Mouse (Mus musculus) heart, embryonic 16.5 days (tissue): Measurements from ENCODE around the gene Pitpnm1. TPM values are rescaled to one million over a fixed set of nuclear protein-coding genes. Genes with fewer than 3 reads are reported as not detected.

Source experiments
- ATAC-seq: fragments of 200-750 bp; cut with Nextera tagmentation; replicated peaks from 2 replicates; pipeline ENCODE4 v1.8.0; 2017; ENCODE audit warnings: moderate number of reproducible peaks; ENCODE audit not compliant: insufficient read depth, low FRiP score; ENCODE audit errors: extremely low read depth
- H3K27ac ChIP-seq: fragments of 300-500 bp; sonication (generic); 2 replicates; pipeline ENCODE4 v1.5.1; 2014; ENCODE audit warnings: mild to moderate bottlenecking, low read length, control low read depth, moderate library complexity
- H3K27me3 ChIP-seq: fragments of 300-500 bp; sonication (generic); 2 replicates; pipeline ENCODE4 v1.6.1; 2014; ENCODE audit warnings: low read length, mixed read lengths; ENCODE audit not compliant: control insufficient read depth, insufficient read depth
- H3K36me3 ChIP-seq: fragments of 300-500 bp; sonication (generic); 2 replicates; pipeline ENCODE4 v1.6.1; 2014; ENCODE audit not compliant: control insufficient read depth, insufficient read depth
- H3K4me1 ChIP-seq: fragments of 300-500 bp; sonication (generic); 2 replicates; pipeline ENCODE4 v1.6.1; 2014; ENCODE audit warnings: low read length, mixed read lengths; ENCODE audit not compliant: control insufficient read depth, insufficient read depth
- H3K4me2 ChIP-seq: fragments of 300-500 bp; sonication (generic); 2 replicates; pipeline ENCODE4 v1.6.1; 2014; ENCODE audit warnings: low read depth, mild to moderate bottlenecking, control low read depth, low read length
- H3K4me3 ChIP-seq: fragments of 300-500 bp; sonication (generic); 2 replicates; pipeline ENCODE4 v1.5.1; 2014; ENCODE audit warnings: mild to moderate bottlenecking, control low read depth, low read length
- H3K9ac ChIP-seq: fragments of 300-500 bp; sonication (generic); 2 replicates; pipeline ENCODE4 v1.6.1; 2014; ENCODE audit warnings: low read length, control low read depth
- H3K9me3 ChIP-seq: fragments of 300-500 bp; sonication (generic); replicated peaks from 2 replicates; pipeline ENCODE4 v1.6.1; 2016; ENCODE audit warnings: low read length; ENCODE audit not compliant: control insufficient read depth
- WGBS: fragments of 180-500 bp; shearing (Covaris S2); extraction: QIAGEN DNeasy Blood & Tissue Kit; methylation state at CpG from one replicate; pipeline ENCODE4 v1.1.7; 2014; 5-methylcytosine and 5-hydroxymethylcytosine counted together
- polyA plus RNA-seq: library from polyadenylated mRNA; unstranded; fragments of >200 nt; fragmentation: Nextera tagmentation; extraction: Ambion mirVana; gene quantifications from 2 replicates; pipeline ENCODE4 v1.2.1, GENCODE M21; 2015

The Pitpnm1 gene
- polyA plus RNA-seq, 1 experiment from 2014 or later, result 29.4 TPM

DNA sequence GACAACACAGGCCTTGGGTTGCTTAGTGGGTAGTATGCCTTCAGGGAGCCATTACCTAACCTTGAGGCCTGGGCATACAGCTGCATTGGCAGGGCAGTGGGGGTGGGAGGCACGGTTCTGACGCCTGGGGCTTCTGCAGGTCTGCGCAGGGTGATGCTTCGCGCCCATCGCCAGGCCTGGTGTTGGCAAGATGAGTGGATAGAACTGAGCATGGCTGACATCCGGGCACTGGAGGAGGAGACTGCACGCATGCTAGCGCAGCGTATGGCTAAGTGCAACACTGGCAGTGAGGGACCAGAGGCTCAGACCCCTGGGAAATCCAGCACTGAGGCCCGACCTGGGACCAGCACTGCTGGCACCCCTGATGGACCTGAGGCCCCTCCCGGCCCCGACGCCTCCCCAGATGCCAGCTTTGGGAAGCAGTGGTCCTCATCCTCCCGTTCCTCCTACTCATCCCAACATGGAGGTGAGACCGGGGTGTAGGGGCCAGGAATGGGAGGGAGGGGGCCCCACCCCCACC is 4.9 kb downstream of the Pitpnm1 start:
- Histone ChIP-seq H3K36me3 (peaks cover 2% of the 10 kb centered on the region), H3K4me2 (no peak overlapping the region), H3K4me1 (peaks cover 11% of the 10 kb centered on the region), H3K9me3 (no peaks in the 10 kb centered on the region), H3K4me3 (no peak overlapping the region), H3K9ac (no peak overlapping the region), H3K27ac (no peak overlapping the region), H3K27me3 (peaks cover 20% of the 10 kb centered on the region; the same call in 1 of the 2 replicates)
- WGBS, result 90% methylated on average over 16 of the region's 16 CpGs
- ATAC-seq, result no peak

DNA sequence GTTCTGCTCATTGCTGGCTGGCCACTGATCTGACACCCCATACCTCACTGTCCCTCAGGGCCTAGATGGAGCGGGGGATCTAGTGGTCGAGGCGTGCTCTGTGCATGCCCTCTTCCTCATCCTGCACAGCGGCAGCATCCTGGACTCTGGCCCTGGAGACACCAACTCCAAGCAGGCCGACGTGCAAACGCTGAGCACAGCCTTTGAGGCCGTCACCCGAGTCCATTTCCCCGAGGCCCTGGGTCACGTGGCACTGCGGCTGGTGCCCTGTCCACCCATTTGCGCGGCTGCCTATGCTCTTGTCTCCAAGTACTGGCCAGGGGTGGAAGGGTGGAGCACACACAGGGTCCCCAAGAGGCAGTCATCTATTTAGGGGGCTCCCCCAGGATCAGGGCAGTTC is 6.9 kb downstream of the Pitpnm1 start:
- H3K36me3 ChIP-seq, result peaks cover 2% of the 10 kb centered on the region
- H3K4me2 ChIP-seq, result no peak overlapping the region
- H3K27ac ChIP-seq, result no peak overlapping the region
- ATAC-seq, result no peak
- no peak overlapping the region for H3K4me3 ChIP-seq
- H3K9ac ChIP-seq, result no peak overlapping the region
- H3K27me3 ChIP-seq, result peaks cover 10% of the 10 kb centered on the region; the same call in 1 of the 2 replicates
- 90% methylated on average over 14 of the region's 14 CpGs for WGBS
- H3K4me1 ChIP-seq, result no peaks in the 10 kb centered on the region
- H3K9me3 ChIP-seq, result no peaks in the 10 kb centered on the region

DNA sequence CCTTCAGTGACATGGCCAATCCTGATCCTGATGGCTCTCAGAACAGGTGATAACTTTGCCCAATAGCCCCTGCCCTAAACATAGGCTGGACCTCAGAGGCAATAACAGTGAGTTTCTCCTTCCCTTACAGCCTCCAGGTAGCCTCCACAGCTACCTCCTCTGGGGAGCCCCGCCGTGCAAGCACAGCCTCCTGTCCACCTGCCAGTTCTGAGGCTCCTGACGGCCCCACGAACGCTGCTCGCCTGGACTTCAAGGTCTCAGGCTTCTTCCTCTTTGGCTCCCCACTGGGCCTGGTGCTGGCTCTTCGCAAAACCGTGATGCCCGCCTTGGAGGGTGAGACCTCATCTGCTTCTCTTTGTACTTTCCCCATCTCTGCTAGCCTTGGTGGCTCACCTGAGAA is 8.7 kb downstream of the Pitpnm1 start:
- ATAC-seq, result no peak
- Histone ChIP-seq H3K36me3 (no peaks in the 10 kb centered on the region; the same call in 1 of the 2 replicates), H3K27ac (no peak overlapping the region), H3K4me3 (no peak overlapping the region), H3K9me3 (no peaks in the 10 kb centered on the region), H3K9ac (no peak overlapping the region), H3K27me3 (no peaks in the 10 kb centered on the region), H3K4me2 (no peak overlapping the region), H3K4me1 (peaks cover 6% of the 10 kb centered on the region)
- whole genome bisulfite sequencing, result 83% methylated on average over 9 of the region's 9 CpGs

DNA sequence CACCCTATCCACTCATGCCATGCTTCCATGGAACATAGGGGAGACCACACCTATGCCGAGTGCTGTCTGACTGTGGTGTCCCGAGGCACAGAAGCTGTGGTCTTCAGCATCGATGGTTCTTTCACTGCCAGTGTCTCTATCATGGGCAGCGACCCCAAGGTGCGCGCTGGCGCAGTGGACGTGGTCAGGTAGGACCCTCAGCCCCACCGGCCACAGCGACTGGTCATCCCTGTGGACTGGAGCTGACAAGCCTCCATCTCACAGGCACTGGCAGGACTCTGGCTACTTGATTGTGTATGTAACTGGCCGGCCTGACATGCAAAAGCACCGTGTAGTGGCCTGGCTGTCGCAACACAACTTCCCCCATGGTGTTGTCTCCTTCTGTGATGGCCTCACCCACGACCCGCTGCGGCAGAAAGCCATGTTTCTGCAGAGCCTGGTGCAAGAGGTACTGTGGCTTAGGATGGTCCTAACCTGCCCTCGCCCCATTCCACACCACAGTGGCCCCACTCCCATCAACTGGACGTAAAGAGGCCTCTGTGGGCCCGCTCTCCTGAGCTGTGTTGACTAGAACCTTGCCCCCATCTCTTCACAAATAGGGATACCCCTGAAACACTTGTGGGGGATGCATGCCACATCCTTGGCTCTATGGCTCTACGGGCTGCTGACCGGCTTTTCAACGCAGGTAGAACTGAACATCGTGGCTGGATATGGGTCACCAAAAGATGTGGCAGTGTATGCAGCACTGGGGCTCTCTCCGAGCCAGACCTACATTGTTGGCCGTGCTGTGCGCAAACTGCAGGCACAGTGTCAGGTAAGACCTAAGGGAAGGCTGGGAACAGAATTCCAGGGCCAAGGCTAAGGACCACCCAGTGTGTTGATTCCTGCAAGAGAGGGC is 12.5 kb downstream of the Pitpnm1 start:
- Histone ChIP-seq H3K4me2 (no peak overlapping the region), H3K4me3 (no peak overlapping the region), H3K9me3 (no peaks in the 10 kb centered on the region), H3K4me1 (peaks cover 10% of the 10 kb centered on the region), H3K9ac (no peak overlapping the region), H3K27me3 (no peaks in the 10 kb centered on the region), H3K27ac (no peak overlapping the region), H3K36me3 (peaks cover 16% of the 10 kb centered on the region)
- ATAC-seq, result no peak
- 93% methylated on average over 26 of the region's 26 CpGs for WGBS

DNA sequence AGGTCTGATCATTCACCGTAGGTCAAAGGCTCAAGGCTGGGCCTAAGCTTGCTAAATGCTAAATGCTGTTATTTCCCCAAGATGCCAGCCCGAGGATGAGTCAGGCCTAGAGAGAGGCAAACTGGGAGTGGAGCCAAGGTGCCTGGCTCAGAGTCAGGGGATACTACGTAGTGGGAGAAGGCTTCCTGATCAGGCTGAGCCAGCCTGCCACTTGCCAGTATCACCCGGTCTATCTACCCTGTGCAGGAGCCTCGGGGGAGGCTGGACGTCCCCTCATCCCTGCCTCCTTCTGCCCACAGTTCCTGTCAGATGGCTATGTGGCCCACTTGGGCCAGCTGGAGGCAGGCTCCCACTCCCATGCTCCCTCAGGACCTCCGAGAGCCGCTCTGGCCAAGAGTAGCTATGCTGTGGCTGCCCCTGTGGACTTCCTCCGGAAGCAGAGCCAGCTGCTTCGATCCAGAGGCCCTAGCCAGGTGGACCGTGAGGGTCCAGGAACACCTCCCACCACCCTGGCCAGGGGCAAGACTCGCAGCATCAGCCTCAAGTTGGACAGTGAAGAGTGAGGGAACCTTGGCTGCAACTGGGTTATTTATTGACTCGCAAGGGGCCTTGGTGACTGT is 13.5 kb downstream of the Pitpnm1 start:
- peak overlapping the region; percentile 35; the same call in 1 of the 2 replicates for H3K9ac ChIP-seq
- peaks cover 20% of the 10 kb centered on the region for H3K36me3 ChIP-seq
- peaks cover 10% of the 10 kb centered on the region for H3K4me1 ChIP-seq
- 42% methylated on average over 13 of the region's 13 CpGs for WGBS
- peak overlapping the region; percentile 72 for H3K27ac ChIP-seq
- no peaks in the 10 kb centered on the region for H3K27me3 ChIP-seq
- H3K4me3 ChIP-seq, result no peak overlapping the region
- H3K4me2 ChIP-seq, result peak overlapping the region; percentile 11; the same call in 1 of the 2 replicates
- H3K9me3 ChIP-seq, result no peaks in the 10 kb centered on the region
- ATAC-seq, result peak; percentile 59; the same call in 1 of the 2 replicates

DNA sequence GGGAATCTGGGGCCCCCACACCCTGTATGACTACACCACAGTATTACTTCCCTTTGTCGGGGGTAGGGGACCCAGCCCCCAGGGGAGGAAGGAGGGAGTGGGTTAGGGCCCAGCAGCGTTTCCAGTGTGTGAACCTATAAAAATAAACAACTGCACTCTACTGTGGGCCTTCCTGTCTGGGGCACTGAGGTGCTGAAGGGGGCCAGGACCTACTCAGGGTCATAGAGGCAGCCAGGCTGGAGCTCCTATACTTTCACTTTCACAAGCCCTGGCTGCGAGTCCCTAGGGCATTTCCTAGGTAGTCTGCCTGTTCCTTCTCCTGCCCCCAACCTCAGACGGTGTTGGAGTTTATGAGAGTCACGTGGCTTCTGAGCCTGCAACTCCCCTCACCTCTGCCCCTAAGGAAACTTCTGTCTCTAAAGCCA is 14.0 kb downstream of the Pitpnm1 start:
- no peaks in the 10 kb centered on the region for H3K9me3 ChIP-seq
- peak overlapping the region; percentile 35 for H3K9ac ChIP-seq
- WGBS, result 37% methylated on average over 5 of the region's 5 CpGs
- H3K36me3 ChIP-seq, result peaks cover 20% of the 10 kb centered on the region
- H3K4me1 ChIP-seq, result peaks cover 10% of the 10 kb centered on the region
- peak; percentile 39; the same call in 1 of the 2 replicates for ATAC-seq
- H3K4me3 ChIP-seq, result no peak overlapping the region
- peak overlapping the region; percentile 11; the same call in 1 of the 2 replicates for H3K4me2 ChIP-seq
- peak overlapping the region; percentile 72 for H3K27ac ChIP-seq
- no peaks in the 10 kb centered on the region for H3K27me3 ChIP-seq

DNA sequence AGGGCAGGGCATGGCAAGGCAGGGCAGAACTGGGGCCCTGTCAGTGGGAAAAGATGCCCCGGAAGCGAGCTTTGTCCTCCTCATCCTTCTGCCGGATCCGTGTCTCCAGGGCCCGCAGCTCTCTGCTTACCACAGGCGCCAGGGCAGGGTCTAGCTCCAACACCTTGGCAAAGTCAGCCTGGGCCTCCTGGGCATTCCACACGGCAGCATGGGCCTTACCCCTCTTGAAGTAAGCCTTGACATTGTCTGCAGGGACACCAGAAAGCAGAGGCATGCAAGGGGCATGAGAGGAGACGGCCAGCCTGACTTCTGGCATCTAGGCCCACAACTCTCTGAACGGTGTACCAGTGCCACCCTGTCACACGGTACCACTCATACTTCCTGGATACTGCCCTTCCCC is 14.8 kb downstream of the Pitpnm1 start:
- peaks cover 10% of the 10 kb centered on the region for H3K4me1 ChIP-seq
- H3K9ac ChIP-seq, result no peak overlapping the region
- no peak for ATAC-seq
- H3K27ac ChIP-seq, result no peak overlapping the region; the same call in 1 of the 2 replicates
- H3K9me3 ChIP-seq, result no peaks in the 10 kb centered on the region
- 86% methylated on average over 10 of the region's 10 CpGs for WGBS
- no peaks in the 10 kb centered on the region for H3K27me3 ChIP-seq
- no peak overlapping the region for H3K4me3 ChIP-seq
- peaks cover 20% of the 10 kb centered on the region for H3K36me3 ChIP-seq
- no peak overlapping the region for H3K4me2 ChIP-seq

DNA sequence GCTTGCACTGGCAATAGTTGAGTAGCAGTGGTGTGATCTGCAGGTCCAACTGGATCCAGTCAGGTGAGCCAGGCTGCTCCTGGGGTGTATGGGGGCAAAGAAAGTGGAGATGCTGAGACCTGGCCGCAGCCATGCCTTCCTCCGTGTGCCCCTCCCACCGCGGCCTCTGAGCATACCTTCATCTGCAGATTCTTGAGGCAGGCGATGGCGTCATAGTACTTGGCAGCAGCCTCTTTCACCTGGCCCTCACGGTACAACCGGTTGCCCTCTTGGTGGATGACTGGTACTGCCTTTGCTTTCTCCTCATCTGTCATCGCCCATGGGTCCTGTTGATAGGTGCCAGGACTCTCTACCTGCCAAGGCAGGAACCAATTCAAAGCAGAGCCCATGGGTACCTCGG is 15.3 kb downstream of the Pitpnm1 start:
- 83% methylated on average over 10 of the region's 10 CpGs for WGBS
- Histone ChIP-seq H3K4me3 (no peak overlapping the region), H3K4me1 (peaks cover 10% of the 10 kb centered on the region), H3K27me3 (no peaks in the 10 kb centered on the region), H3K9me3 (no peaks in the 10 kb centered on the region), H3K4me2 (no peak overlapping the region), H3K36me3 (peaks cover 20% of the 10 kb centered on the region), H3K27ac (no peak overlapping the region), H3K9ac (no peak overlapping the region)
- no peak for ATAC-seq

DNA sequence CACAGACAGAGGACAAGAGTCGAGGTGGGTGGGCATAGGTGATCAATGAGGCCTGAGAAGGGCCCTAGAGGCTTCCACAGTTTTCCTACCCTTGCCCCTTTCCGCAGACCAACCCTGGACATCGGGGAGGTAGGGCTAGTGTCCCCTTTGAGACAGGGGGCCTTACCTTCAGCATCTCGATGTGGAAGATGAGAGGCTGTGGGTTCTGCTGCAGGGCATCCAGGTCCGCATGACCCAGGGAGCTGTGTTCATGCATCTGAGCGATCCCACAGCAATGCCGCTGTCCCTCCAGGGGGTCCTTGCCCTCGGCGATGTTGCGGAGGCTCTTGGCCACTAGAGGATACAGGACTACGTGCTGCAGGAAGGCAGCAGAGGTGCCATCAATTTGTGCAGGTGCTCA is 16.0 kb downstream of the Pitpnm1 start:
- peaks cover 15% of the 10 kb centered on the region for H3K4me1 ChIP-seq
- no peak overlapping the region for H3K4me3 ChIP-seq
- H3K9me3 ChIP-seq, result no peaks in the 10 kb centered on the region
- H3K9ac ChIP-seq, result no peak overlapping the region
- no peak overlapping the region for H3K4me2 ChIP-seq
- H3K36me3 ChIP-seq, result peaks cover 20% of the 10 kb centered on the region
- no peak for ATAC-seq
- WGBS, result 83% methylated on average over 11 of the region's 11 CpGs
- no peaks in the 10 kb centered on the region for H3K27me3 ChIP-seq
- H3K27ac ChIP-seq, result no peak overlapping the region
